Mouse (Mus musculus): ENCODE measurements around the gene Zfp385b.

Zfp385b gene

DNA sequence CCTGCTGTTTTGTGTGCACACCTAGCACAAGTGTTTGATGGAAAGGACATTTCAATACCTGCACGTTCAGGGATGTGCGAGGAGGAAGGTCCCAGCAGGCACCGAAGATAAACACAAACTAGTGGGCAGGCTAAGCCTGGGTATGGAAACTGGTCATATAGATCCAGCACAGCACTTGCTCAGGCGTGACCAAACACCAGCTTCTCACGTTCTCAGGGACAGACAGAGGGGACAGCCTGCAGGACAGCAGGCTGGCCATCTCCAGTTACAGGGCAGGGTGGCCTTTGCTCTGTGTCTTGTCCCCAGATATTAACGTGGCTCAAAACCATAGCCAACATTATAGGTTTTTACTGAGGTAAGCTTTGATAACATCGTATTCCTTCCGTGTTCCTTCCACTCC is 128.3 kb downstream of the Zfp385b start:
- no peak for DNase-seq

DNA sequence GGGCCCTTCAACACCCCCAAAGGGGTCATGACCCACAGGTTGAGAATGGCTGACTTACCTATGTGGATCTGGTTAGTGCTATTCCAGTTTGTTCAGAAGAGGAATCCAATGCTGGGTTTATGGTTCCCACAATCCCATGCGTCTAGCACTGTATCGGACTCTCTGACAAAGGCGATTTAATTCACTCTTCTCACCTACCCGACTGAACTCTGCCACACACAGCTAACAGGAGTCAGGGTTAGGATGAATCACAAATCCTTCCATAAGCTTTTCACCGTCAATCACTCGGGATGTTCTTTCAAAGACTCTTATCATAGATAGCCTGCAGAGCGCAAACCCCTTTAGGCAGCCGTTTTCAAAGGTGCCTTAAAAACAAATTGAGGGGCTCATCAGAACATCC is 129.1 kb downstream of the Zfp385b start:
- DNase-seq: no peak

DNA sequence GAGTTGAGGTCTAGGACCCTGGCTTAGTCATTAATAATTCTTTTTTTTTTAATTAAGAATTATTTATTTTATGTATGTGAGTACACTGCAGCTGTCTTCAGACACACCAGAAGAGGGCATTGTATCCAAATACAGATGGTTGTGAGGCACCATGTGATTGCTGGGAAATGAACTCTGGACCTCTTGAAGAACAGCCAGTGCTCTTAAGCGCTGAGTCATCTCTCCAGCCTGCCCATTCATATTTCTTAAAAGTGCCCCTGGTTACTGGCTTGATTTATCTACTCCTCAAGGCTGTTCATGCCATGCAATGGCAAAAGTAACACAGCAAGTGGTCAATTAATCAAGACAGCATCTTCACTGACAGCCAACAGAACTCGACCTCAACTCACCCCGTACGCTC is 130.8 kb downstream of the Zfp385b start:
- no peak for DNase-seq

DNA sequence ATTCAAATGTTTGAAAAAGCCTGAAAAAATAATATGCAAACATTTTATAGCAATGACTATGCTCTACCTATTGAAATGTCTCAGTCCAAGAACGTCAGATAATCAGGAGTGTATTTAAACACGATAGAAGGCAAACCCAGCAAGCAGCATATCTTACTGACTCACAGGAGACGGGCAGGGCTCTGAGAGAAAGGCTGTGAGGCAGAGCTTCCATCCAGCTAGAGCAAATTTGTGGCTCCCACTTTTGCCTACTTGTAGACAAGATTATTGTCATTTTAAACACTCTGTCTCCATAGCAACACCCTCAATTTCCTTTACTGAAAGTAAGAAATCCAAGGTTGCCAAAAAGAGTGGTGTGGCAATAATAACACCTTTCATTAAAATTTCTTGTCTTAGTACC is 135.4 kb downstream of the Zfp385b start:
- DNase-seq: no peak

DNA sequence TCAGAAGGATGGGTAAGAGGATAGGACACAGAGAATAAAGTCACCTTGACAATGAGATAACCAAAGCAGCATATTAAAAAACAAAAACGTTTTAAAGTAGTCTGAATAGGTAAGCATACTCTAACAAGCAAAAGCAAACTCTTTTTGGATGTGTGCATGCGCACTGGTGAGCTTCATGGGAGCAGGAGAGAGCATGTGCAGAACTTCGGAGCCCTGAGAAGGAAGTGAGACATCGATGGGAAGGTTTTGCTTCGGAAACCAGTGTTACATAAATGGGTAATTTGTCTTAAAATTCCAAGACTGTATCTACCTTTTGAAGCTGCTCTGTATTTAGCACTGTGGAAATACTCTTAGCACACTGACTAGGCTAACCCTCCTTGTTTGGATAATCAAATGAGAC is 137.2 kb downstream of the Zfp385b start:
- no peak for DNase-seq

DNA sequence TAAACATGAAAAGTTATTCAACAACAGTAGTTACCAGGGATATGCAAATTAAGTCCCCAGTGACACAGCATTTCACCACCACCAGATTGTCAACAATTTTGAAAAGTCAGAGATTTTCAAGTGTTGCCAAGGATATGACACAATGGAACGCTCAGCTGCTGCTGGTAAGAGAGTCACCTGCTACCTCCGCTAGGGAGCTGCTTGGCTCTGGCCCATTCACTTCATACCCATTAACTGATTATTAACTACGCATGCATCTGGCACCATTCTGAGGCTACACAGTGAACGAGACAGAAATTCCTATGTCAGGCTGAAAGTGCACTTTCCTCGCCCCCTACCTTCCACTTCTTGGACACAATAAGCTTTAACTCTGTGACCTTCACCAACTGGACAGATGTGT is 137.7 kb downstream of the Zfp385b start:
- DNase-seq: peak; percentile 55

DNA sequence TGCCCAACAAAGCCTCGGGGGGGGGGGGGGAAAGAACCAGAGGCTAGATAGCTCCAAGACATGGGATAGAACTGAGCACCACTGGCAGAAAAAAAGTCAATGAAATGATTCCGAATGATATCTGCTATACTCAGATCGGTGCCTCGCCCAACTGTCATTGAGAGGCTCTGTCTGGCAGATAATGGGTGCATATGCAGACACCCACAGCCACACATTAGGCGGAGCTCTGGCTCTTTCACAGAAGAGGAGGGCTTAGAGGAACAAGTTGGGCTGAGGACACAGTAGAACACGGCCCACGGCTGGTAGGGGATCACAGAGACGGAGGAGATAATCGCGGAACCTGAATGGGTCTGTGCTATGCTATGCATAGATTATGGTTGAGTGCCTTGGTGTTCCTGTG is 145.7 kb downstream of the Zfp385b start:
- no peak for DNase-seq

DNA sequence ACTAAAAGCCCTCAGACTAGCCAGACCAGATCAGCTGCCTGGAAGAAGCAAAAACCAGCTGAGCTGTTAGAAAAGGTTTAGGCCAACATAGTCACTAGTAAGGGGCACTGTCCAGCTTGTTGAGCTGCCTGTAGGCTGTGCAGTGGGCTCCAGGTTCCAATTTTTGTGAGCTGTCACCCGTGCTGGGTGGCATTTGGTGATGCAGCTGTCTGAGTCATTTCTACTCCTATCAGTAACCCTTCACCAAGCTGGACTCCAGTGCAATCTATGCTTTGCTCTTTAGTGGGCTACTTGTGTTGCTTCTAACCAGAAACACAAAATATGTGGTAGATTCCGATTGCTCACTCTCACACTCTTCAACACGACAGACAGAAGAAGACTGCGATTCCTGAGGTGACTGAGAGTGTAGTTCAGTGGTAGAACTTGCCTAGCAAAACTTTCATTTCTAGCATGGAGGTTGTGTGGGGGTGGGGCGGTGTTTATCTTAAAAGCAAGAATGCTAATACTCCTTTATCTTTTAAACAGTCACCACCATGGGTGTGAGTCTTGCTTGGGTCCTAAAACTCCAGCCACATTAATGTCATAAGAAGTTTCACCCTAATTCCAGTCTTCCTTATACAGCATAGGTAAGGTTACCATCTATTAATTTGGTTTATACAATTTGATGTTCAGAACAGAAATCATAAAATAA is 147.1 kb downstream of the Zfp385b start:
- DNase-seq: no peak

DNA sequence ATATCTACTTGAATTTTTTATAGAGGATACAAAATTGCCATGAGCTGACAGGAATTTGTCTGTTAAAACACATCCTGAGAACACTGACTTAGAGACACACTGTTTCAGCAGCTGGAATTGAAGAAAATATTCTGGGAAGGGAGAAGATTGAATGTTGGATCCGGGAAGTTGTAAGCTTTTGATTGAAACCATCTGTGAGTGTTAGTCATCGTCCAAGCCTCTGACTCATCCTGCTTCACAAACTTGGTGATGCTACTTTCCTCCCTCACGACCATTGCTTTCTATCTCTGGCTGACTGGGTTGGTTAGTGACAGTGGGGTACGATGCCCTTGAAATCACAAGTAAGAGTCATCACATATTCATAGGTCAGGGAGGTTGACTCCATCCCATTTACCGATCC is 157.3 kb downstream of the Zfp385b start:
- DNase-seq: no peak

DNA sequence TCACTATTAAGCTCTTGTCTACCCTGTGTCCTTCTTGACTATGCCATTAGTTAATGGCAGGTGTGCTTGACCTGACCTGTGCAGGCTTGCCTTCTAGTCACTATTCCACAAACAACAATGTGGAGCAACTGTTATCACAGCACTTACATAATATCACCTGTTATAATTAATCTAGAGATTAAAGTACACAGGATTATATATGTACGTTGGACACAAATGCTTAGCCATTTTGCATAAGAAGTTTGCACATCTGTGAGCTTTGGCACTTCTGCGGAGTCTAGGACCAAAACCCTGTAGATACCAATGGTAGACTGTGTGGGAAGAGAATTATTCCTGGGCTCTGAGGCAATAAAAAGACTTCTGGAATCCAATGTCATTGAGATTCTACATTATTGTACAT is 165.8 kb downstream of the Zfp385b start:
- no peak for DNase-seq

DNA sequence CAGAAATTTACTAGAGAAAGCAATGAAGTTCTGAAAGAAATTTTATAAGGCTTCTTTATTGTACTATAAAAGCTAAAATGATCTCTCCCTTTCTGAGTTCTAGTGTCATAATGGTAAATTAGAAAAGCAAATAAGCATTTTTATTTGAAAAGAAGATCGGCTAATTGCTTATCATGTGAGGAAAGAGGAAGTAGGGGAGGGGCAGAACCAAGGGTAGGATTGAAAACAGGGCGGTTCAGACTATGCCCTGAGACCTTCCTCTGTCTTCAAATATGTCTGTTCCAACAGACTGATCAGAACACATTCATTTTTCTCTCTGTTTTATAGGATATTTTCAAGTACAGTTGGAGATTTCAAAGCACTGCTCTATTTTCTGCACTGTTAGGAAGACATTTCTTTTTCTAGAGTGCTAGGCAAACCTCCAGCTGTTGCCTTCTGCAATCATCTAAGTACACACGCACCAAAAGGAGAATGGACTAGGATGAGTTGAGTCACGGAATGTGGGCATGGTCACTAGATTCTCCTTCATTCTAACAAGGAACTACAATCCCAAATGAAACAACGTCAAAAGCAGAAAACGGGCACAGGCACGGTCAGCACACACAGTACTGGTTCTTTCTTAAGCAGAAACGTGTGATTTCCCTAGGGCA is 177.8 kb downstream of the Zfp385b start:
- DNase-seq: no peak

DNA sequence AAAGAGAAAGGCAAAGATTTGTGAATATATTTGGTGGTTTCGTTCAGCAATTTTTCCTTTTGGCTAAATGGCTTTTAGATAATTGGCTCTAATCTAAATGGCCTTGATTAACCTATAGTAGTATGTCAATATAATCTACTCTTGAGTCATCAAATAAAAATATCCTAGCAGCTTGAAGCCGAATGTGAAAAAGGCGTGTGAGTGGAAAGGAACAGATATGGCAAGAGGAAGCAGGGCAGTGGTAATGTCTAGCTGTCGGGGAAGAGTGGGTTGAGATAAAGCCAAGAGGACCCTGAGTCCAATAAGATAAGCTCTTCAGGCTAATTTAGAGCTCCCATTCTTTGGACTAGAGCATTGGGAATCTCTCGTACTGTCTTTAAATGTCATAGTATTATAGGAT is 179.4 kb downstream of the Zfp385b start:
- no peak for DNase-seq

DNA sequence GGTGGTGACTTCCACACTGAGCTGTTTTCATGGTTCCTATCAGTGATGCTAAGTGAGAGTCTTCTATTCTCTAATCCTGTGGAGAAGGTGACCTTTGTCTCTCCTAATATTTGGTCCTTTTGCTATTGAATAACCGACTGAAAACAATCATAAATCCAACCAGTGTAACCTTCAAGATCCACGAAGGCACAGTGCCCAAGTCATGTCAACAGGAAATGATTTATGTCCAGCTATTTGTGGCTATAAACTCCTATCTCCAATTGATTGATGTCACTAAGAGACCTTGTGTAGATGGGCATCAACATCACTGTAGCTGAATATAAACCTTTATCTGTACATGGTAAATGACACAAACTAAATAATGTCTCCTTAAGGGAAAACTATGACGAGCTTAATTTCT is 187.8 kb downstream of the Zfp385b start:
- DNase-seq: no peak

DNA sequence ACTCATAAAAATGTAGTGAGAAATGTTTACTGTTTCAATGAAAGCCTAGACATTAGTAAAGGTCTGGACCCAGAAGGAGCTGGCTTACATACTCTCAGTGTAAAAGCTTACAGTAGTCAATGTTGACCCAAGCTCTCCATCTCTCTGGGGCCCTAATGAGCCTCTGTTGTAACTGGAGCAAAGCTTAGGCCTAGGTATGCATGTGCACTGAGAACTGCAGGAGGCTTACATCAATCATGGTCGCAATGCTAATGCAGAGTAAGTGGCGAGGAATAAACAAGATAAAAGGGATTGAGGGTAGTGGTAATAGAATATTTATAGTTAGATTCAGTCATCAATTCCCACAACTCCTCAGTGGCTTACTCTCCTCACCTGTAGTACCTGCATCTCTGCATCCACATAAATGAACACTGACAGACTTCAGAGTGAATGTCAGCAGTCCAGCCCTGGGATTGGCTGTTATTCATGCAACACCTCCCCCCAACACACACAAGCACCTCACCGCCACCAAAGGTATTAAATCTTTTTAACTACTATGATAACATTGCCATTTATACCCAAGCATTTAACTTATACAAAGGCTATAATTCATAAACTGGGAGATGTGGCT is 191.7 kb downstream of the Zfp385b start:
- no peak for DNase-seq

DNA sequence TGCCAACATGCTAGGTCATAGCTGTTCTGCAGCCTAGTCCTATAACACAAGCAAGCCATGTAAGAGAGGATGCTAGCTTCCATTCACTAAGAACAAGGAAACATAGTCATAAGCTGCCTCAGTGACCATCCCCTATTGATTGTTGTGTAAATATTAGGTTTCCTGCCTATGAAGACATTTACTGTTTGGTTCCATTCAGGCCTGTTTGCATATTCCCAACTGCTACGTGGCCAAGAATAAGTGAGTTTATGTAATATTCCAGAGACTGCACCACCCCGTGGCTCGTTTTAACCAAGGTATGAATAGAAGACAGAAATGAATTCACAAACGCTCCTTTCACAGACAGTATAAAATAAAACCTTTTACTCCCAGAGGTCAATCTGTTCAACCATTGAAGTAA is 200.8 kb downstream of the Zfp385b start:
- no peak for DNase-seq

DNA sequence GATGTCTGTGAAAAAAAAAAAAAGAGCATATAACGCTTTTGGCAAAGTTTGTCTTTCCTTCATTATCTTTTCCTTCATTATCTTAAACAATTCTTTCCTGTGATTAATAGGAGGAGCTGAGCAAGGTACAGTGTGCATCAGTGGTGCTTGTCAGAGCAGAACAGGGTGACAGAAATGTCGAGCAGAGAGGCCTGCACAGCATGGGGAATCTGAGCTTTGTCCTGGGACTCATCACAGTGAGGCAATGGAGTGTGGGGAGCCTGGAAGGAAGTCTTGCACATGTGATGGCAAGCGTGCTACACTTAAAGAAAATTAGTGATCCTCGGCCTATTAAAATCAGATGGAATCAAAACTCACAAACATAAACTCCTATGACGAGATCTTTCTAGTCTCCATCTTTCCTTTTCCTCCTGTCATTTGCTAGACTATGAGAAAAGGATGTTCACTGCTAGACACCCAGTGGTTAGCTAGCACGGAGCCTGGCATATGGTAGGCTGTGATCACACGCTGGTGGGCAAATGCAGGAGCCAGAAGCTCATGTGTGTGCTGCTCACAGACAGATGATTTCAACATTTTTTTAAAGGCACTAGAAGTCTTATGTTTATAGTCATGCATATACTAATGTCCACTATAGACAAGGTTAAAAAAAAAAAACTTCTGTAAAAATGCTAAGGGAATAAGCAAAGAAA is 209.0 kb downstream of the Zfp385b start:
- DNase-seq: no peak

DNA sequence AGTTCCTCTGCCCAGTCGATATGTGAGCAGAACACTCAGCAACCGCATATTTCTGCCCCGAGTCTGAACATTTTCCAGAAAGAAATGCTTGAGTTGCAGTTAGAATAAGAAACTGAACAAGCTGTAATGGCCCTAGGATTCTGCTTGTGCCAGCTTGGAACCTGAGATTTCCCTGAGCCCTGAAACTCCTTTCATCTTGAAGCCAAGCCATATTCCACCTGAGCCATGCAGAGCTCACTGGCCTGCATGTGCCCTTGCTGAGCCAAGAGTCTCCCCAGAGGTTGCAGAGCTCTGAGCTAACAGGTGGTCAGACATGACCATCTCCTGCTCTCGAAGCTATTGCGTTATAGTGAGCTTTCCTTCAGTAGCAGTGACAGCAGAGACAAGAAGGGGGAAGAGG is 210.0 kb downstream of the Zfp385b start:
- DNase-seq: peak; percentile 52

DNA sequence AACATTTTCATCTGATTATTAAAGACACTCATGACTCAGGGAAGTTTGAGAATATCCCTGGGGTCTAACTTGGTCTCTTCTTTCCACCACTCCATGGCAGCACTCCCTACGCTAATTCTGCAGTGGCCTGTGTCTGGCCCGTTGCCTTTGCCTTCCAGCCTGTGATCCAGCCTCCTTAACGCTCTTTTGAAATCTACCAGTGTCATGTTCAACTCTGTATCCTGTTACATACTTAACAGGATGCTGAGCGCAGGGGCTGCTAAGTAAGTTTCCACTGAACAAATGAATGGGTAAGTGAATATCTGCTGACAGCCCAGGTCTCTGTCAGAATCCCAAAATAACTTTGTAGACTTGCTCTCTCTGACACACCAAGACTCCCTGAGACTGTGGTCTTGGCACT is 210.8 kb downstream of the Zfp385b start:
- DNase-seq: no peak

DNA sequence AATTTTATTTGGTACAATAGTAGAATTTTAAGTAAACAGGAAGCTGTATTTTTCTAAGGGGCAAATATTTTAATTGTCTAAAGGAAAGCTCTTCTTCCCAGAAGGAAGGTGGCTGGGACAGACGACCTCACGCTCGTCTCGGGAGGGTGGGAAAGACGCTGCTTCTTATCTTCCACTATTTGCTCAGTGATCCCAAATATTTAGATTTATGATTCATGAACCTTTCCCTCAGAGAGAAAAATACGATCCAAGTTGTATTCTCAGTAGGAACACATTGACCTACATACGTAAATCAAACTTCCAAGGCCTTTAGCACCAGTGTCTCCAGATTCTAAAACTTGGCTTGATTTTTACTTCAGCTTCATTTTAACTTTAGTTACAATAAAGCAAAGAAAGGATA is 226.0 kb downstream of the Zfp385b start:
- no peak for DNase-seq

DNA sequence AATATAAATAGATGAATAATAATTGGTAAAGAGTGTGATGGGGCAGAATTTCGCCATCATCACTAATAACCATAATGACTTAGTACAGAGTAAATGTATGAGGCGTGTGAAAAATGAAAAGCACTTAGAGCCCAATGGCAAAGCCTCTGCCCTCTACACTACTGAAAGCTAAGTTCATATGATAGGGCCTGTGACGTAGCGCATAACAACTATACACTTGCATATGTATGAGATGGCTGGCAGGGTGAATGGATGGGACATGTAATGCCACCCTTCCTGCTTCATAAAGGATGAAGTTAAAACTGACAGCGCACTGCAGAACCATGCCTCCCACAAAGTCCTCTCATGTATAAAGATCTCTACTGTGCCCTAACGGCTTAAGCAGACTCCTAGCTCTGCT is 226.9 kb downstream of the Zfp385b start:
- no peak for DNase-seq

DNA sequence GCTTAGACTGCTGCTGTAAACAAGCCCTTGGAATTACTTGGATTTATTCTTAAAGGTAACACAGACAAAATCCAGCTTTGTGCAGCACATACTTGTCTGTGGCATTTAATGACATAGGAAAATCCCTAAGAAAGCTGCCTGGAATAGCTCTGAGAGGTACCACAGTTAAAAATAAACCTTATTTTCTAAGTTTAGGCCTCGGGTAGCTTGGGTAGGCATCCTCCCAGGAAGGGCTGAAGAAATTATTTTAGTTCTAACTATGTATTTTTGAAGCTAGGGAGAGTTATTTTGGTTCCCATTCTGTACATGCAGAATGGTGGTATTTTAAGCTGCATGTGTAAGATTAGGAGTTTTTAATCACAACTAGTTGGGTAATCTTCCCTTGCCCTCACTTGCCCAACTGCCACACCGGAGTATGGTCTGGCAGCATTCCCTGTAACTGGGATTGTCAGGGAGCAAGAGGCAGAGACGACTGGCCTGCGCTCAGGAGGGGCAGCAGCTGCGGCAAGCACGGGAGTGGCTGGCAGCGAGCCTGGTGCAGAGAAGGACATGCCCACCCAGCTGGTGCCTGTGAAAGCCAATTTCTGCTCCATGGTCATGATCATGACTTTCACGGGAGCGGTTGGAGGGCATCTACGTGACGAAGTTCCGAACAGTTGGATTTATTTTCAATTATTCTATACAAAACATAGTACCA is 230.1 kb downstream of the Zfp385b start:
- peak; percentile 90 for DNase-seq

DNA sequence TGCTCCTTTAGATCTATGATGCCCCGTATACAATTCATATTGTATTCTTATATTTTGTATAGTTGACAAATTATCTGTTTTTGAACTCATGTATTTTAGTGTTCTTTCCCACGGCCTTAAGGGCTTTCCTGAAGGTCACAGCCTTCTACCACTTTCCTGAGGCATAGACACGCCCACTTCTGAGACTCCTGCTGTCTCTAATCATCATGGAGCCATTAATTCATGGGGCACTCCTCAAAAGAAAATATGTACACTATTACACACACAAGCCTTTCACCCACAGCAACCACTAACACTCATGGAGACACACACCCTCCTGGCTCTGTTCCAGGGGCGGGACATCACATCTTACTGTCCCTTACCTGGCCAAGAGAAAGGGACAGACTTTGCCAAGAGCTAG is 232.1 kb downstream of the Zfp385b start:
- DNase-seq: no peak

DNA sequence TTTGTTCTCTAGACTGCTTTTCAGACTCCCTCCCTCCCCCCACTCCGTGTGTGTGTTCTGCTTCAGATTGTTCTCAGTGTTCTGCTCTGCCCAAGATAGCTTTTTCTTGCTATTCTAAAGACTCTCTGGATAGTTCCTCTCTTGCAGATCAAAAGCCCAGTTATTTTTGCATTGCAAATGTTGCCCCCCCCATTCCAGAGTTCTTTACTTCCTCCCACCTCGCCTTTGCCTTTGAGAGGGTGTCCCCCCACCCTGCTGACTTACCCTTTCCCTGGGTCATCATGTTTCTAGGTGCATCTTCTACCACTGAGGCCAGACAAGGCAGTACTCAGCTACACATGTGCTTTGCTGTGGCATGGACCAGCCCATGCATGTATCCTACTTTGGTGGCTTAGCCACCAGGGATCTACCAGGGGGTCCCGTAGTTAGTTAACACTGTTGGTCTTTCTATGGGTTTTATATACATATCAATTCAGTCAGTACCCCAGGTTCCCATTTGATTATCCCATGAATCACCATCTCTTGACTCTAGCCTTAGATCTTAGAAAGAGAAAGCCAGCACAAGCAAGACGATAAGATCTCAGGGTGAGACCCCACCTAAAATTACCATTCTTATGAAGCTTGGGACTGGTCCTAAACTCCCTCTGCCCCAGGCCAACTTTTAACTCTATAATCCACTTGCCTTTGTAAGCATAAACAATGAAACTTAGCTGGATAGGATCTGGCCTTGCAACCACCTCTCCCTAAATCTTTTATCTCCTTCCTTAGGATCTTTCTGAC is 232.7 kb downstream of the Zfp385b start:
- DNase-seq: no peak
